Mouse (Mus musculus) kidney, embryonic 15.5 days (tissue): ENCODE measurements around the gene Crcp. TPM values are rescaled to one million over a fixed set of nuclear protein-coding genes. Genes with fewer than 3 reads are reported as not detected.

Experiments
- polyA plus RNA-seq: library from polyadenylated mRNA; unstranded; fragments of >200 nt; fragmentation: Nextera tagmentation; extraction: Ambion mirVana; gene quantifications from 2 replicates; pipeline ENCODE4 v1.2.1, GENCODE M21; 2015

The Crcp gene
- polyA plus RNA-seq, 1 experiment from 2014 or later = 40.6 TPM

Other genes starting within 250 kb of the Crcp start
- gene Psph, start 241.8 kb upstream of the Crcp start, polyA plus RNA-seq = 59.8 and 62.4 TPM in 2 replicates
- gene Sumf2, start 182.3 kb upstream of the Crcp start, polyA plus RNA-seq = 55.9 and 61.2 TPM in 2 replicates
- gene Chchd2, start 141.8 kb upstream of the Crcp start, polyA plus RNA-seq = 984 and 1,043 TPM in 2 replicates
- gene Zbed5, start 133.6 kb upstream of the Crcp start, polyA plus RNA-seq = 6.4 and 7.1 TPM in 2 replicates
- gene Phkg1, start 130.7 kb upstream of the Crcp start, polyA plus RNA-seq = 0.27 and 0.31 TPM in 2 replicates
- gene Nupr1l, start 120.8 kb upstream of the Crcp start, polyA plus RNA-seq = 3.6 and 4.2 TPM in 2 replicates
- 26.3 and 30.2 TPM in 2 replicates for gene Vkorc1l1, start 87.3 kb upstream of the Crcp start, polyA plus RNA-seq
- 53.7 and 55.2 TPM in 2 replicates for gene Gusb, start 26.2 kb upstream of the Crcp start, polyA plus RNA-seq
- gene Asl, start within 50 bp of the Crcp start, polyA plus RNA-seq = 49.9 and 50.6 TPM in 2 replicates
- 67.7 and 72.5 TPM in 2 replicates for gene Tpst1, start 44.0 kb downstream of the Crcp start, polyA plus RNA-seq
- gene Kctd7, start 115.6 kb downstream of the Crcp start, polyA plus RNA-seq = 4.7 and 5.0 TPM in 2 replicates
- 30.0 and 32.1 TPM in 2 replicates for gene Rabgef1, start 142.5 kb downstream of the Crcp start, polyA plus RNA-seq
- 33.6 and 34.6 TPM in 2 replicates for gene Tmem248, start 187.8 kb downstream of the Crcp start, polyA plus RNA-seq
- 73.4 and 75.3 TPM in 2 replicates for gene Sbds, start 226.2 kb downstream of the Crcp start, polyA plus RNA-seq
- gene Tyw1, start 226.3 kb downstream of the Crcp start, polyA plus RNA-seq = 28.0 TPM in 2 replicates